Mouse (Mus musculus) ES-Bruce4 (cell line): ENCODE measurements around the gene Hemk1.

Experiments
- CTCF ChIP-seq: IDR thresholded peaks from one replicate; pipeline ENCODE4 v1.8.1; 2011; ENCODE audit warnings: low read depth, low read length
- POLR2A ChIP-seq: IDR thresholded peaks from one replicate; pipeline ENCODE4 v1.8.1; 2011; ENCODE audit warnings: low read length; ENCODE audit not compliant: insufficient read depth

- TF ChIP-seq CTCF (no peak), POLR2A (no peak)
These were observed 30.2 kb upstream of the Hemk1 start for GRCm38 (mm10) chr9:107368302-107368701.
